Mouse (Mus musculus) E14TG2a.4 (cell line): ENCODE data around the gene Nln.

Experiments used
- CTCF ChIP-seq: conservative IDR thresholded peaks from 2 replicates; pipeline ENCODE4 v1.5.1; 2014; ENCODE audit warnings: low read length
- NANOG ChIP-seq: IDR thresholded peaks from 2 replicates; pipeline ENCODE4 v1.6.1; 2014; ENCODE audit warnings: borderline replicate concordance, low read length, mixed read lengths
- POU5F1 ChIP-seq: IDR thresholded peaks from 2 replicates; pipeline ENCODE4 v1.6.1; 2014; ENCODE audit warnings: low read length, borderline replicate concordance

DNA sequence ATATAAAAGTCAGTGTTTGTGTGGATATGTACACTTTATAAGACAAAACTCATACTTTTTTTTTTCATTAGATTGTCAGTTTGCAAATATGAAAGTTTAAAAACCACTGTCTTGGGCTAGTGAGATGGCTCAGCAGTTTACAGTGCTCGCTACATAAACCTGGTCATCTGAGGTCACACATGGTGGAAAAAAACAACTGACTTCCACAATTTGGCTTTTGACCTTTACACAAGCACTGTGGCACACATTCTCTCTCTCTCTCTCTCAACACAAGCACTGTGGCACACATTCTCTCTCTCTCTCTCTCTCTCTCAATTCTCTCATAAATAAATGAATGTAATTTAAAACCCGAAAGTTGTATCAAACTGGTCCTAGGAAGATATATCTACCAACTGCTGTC lies 23.1 kb upstream of the Nln start:
- TF ChIP-seq CTCF (no peak), POU5F1 (no peak), NANOG (no peak)
